Mouse (Mus musculus): ENCODE results near the gene Pgm2. TPM values are rescaled to one million over a fixed set of nuclear protein-coding genes. Genes with fewer than 3 reads are reported as not detected.

Pgm2 gene
- 30.0 and 30.8 TPM in 2 replicates for polyA plus RNA-seq (2015; fragmentation: Nextera tagmentation; extraction: Ambion mirVana)

DNA sequence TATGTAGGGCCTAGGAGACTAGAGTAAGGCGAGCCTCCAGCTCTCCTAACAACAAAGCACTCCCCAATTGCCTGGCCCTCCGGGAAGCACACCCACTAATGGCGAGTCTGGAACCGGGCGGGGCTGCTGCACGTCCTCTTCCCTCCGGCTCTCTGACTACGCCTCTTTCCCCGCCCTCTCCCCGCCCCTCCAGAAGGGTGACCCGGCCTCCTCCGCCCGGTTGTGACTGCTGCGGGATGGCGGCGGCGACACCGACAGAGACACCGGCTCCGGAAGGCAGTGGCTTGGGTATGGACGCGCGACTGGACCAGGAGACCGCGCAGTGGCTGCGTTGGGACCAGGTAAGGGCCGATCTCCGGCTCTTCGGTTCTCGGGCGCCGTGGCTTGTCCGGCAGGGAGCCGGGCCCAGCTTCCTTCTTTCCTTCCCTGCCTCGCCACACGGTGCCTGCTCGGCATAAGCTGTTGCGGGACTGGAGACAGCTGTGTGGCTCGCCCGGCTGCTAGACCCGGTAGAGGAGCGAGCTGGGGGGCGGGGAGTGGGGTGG is at the start of gene Pgm2:
TSS of gene Pgm2 (plus strand) at position 203 of the 545 bp plus-strand sequence.
- Histone ChIP-seq H3K4me3 (peak within 1 kb of the TSS; percentile 70), H3K4me1 (peaks cover 19% of the 10 kb centered on the region; the same call in 1 of the 2 replicates), H3K27ac (peak within 1 kb of the TSS; percentile 68), H3K9ac (peak within 1 kb of the TSS; percentile 81), H3K36me3 (ENCODE audit: poor library complexity, severe bottlenecking) (peaks cover 1% of the 10 kb centered on the region; the same call in 1 of the 2 replicates), H3K9me3 (replicated peaks) (no peaks in the 10 kb centered on the region), H3K4me2 (peak within 1 kb of the TSS; percentile 81), H3K27me3 (no peaks in the 10 kb centered on the region)
- WGBS = under 1% methylated on average over 43 of the region's 43 CpGs
- peak; percentile 98 for ATAC-seq

DNA sequence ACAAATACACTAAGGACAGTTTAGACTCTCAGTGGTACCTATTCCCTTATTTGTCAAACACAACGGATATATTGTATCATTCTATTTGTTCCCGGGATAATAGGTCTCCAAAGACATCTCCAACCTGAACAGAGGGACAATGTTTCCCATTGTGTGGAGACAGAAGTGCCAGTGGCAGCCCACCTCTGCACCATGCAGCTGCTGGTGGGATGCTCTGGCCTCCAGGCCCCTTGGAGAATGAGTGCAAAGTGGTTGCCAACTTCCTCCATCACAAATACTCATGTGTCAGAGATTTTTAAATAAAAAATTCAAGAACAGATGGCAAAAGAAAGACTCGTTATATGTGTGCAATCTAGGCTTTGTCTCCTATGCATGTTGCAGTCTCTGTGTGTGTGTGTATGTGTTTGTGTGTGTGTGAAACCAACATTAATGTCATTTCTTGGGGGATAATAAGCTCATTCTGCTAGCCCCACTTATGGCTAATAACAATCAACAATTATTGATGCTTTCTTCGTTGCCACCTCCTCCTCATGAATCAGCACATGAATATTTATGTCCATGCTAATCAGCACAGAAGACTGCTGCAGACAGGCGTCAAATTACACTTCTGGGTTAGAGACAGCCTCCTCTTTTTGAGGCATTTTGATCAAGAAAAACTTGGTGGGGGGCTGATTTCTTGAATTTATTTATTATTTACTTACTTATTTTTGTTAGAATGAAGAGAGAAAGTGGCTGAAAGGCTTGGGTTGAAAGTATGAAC is 48.9 kb upstream of the Pgm2 start:
- peak overlapping the region; percentile 88 for H3K27ac ChIP-seq
- peaks cover 58% of the 10 kb centered on the region for H3K4me1 ChIP-seq
- no peak overlapping the region for H3K4me2 ChIP-seq
- peak; percentile 84 for ATAC-seq
- WGBS = 22% methylated on average over 5 of the region's 5 CpGs
- no peaks in the 10 kb centered on the region for H3K27me3 ChIP-seq
- H3K36me3 ChIP-seq (ENCODE audit: poor library complexity, severe bottlenecking) = no peaks in the 10 kb centered on the region
- H3K9me3 ChIP-seq (replicated peaks) = no peaks in the 10 kb centered on the region
- no peak overlapping the region for H3K9ac ChIP-seq
- no peak overlapping the region for H3K4me3 ChIP-seq

DNA sequence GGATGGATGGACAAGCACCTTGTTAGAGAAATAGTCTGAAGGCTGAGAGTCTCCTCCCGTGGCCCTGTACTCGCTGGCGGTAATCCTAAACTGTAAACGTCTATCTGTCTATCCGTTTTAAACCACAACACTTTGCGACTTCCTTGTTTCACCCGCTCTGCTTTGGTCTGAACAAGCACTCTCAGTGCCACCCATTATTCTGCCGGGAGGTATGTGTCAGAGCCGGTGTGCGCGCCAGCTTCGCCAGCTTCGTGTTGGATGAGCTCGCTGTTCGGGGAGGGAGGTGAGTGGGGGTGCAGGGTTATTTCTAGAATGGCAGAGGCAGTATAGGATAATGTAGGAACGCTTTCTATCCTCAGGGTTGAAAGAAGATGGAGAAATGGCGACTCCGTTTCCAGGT is 48.0 kb upstream of the Pgm2 start:
- ATAC-seq = peak; percentile 26; the same call in 1 of the 2 replicates

DNA sequence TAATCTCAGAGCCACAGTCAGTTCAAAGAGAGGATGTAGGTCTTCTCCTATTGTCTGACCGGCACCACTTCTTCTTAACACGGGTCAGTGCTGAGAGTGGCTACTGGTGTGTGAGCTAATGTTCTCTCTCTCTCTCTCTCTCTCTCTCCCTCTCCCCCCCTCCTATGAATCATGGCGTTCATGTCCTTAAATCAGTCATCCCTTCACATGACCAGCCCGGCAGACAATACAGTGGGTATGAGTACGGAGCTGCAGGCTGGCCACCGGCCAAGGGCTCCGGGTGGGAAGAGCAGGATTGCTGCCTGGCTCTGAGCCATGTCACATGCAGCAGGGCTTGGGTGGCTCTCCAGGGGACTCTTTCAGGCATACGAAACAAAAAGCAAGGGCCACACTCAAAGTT is 47.2 kb upstream of the Pgm2 start:
- 24% methylated on average over 8 of the region's 8 CpGs for WGBS
- peaks cover 61% of the 10 kb centered on the region for H3K4me1 ChIP-seq
- H3K4me2 ChIP-seq = peak overlapping the region; percentile 28
- no peak overlapping the region for H3K4me3 ChIP-seq
- no peak overlapping the region for H3K9ac ChIP-seq
- no peaks in the 10 kb centered on the region for H3K36me3 ChIP-seq (ENCODE audit: poor library complexity, severe bottlenecking)
- no peaks in the 10 kb centered on the region for H3K27me3 ChIP-seq
- H3K27ac ChIP-seq = peak overlapping the region; percentile 88
- peak; percentile 71 for ATAC-seq
- no peaks in the 10 kb centered on the region for H3K9me3 ChIP-seq (replicated peaks)

More for the DNA sequence above, 48.0 kb upstream of the Pgm2 start:
- WGBS = 71% methylated on average over 18 of the region's 18 CpGs
- Histone ChIP-seq H3K36me3 (ENCODE audit: poor library complexity, severe bottlenecking) (no peaks in the 10 kb centered on the region), H3K4me2 (no peak overlapping the region; the same call in 1 of the 2 replicates), H3K9me3 (replicated peaks) (no peaks in the 10 kb centered on the region), H3K27ac (peak overlapping the region; percentile 88), H3K9ac (no peak overlapping the region), H3K4me1 (peaks cover 61% of the 10 kb centered on the region), H3K4me3 (no peak overlapping the region), H3K27me3 (no peaks in the 10 kb centered on the region)

DNA sequence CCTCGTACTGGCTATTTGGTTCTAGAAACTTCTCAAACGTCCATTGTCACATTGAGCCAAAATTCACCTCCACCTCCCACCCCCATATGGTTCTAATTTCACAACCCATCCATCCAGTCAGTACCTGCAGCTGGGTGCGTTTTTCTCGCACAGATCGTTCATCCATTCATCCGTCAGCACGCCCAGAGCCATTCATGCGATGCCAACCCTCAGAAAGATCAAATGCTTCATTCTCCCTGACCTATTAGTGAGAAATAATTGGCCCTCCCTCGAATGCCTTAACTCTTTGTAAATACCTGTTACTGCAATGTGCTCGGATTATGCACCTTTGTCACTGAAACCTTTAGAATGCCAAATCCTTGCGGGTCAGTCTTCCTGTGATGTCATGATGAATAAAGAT is 45.8 kb upstream of the Pgm2 start:
- Histone ChIP-seq H3K27ac (no peak overlapping the region), H3K27me3 (no peaks in the 10 kb centered on the region), H3K9me3 (replicated peaks) (no peaks in the 10 kb centered on the region), H3K4me1 (peaks cover 61% of the 10 kb centered on the region), H3K36me3 (ENCODE audit: poor library complexity, severe bottlenecking) (no peaks in the 10 kb centered on the region), H3K4me3 (no peak overlapping the region), H3K4me2 (no peak overlapping the region), H3K9ac (no peak overlapping the region)
- ATAC-seq = no peak
- 33% methylated on average over 11 of the region's 11 CpGs for WGBS

DNA sequence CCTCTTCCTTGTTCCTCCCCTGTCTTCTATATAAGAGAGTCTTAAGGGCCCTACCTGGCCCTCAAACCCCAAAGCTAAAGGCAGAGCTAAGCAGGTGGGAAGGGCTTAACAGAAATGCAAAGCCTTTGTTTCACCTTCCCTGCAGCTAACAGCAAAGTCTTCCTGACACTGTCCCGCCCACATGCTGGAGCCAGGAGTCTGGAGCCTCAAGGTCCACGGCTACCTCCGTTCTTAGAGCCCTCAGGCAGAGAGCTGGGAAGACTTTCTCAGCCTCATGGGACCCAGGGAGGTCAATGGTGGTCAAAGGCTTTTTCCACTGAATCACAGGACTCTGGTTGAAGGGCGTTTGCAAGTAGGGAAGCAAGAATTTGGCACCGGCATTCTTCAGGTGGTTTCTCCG is 44.8 kb upstream of the Pgm2 start:
- H3K27ac ChIP-seq = no peak overlapping the region
- peaks cover 4% of the 10 kb centered on the region; the same call in 1 of the 2 replicates for H3K9me3 ChIP-seq (replicated peaks)
- no peak overlapping the region for H3K9ac ChIP-seq
- H3K4me1 ChIP-seq = peaks cover 60% of the 10 kb centered on the region
- H3K36me3 ChIP-seq (ENCODE audit: poor library complexity, severe bottlenecking) = no peaks in the 10 kb centered on the region
- no peak overlapping the region for H3K4me2 ChIP-seq
- no peaks in the 10 kb centered on the region for H3K27me3 ChIP-seq
- 67% methylated on average over 6 of the region's 6 CpGs for WGBS
- ATAC-seq = no peak
- no peak overlapping the region for H3K4me3 ChIP-seq

DNA sequence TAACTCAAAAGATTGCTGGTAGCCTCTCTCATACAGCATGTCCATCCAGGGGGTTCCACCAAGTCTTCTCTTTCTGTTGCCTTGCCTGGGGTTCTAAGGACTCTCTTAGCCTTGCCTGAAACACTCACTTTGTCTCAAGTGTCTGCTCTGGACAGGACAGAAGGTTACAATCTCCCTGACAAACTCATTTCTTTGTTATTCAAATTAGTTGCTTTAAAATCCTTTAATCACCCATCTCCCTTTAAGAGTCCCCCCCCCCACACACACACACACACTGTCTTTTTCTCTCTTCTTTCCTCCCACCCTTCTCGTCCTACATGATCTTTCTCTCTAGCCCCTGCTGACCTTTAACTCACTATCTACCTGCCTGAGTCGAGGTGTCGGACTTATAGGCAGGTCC is 44.1 kb upstream of the Pgm2 start:
- H3K27me3 ChIP-seq = no peaks in the 10 kb centered on the region
- H3K9me3 ChIP-seq (replicated peaks) = peaks cover 4% of the 10 kb centered on the region; the same call in 1 of the 2 replicates
- no peaks in the 10 kb centered on the region for H3K36me3 ChIP-seq (ENCODE audit: poor library complexity, severe bottlenecking)
- ATAC-seq = no peak
- H3K4me2 ChIP-seq = no peak overlapping the region
- H3K4me1 ChIP-seq = peaks cover 53% of the 10 kb centered on the region
- WGBS = 59% methylated on average over 3 of the region's 3 CpGs
- no peak overlapping the region for H3K4me3 ChIP-seq
- no peak overlapping the region for H3K9ac ChIP-seq
- H3K27ac ChIP-seq = no peak overlapping the region

DNA sequence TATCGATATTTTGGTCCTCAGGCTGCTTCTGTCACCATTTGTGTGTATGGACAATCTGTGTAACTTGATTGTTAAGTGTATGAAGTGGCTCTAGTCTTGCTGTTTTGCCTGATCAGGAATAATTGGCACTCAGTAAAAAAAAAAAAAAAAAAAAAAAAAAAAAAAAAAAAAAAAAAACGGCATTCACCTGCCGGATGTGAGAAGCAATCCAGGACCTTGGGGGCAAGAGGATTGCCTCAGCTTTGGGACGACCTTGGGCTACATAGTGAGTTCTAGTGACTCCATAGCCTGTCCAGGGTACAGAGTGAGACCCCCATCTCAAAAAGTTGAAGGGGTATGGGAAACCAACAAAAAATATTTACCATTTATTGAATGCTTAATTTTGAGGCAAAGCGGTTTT is 43.5 kb upstream of the Pgm2 start:
- no peak overlapping the region for H3K4me3 ChIP-seq
- H3K9me3 ChIP-seq (replicated peaks) = peaks cover 4% of the 10 kb centered on the region; the same call in 1 of the 2 replicates
- no peaks in the 10 kb centered on the region for H3K27me3 ChIP-seq
- H3K36me3 ChIP-seq (ENCODE audit: poor library complexity, severe bottlenecking) = no peaks in the 10 kb centered on the region
- peaks cover 47% of the 10 kb centered on the region for H3K4me1 ChIP-seq
- no peak for ATAC-seq
- H3K9ac ChIP-seq = no peak overlapping the region
- WGBS = 81% methylated on average over 5 of the region's 5 CpGs
- H3K27ac ChIP-seq = no peak overlapping the region
- no peak overlapping the region for H3K4me2 ChIP-seq

DNA sequence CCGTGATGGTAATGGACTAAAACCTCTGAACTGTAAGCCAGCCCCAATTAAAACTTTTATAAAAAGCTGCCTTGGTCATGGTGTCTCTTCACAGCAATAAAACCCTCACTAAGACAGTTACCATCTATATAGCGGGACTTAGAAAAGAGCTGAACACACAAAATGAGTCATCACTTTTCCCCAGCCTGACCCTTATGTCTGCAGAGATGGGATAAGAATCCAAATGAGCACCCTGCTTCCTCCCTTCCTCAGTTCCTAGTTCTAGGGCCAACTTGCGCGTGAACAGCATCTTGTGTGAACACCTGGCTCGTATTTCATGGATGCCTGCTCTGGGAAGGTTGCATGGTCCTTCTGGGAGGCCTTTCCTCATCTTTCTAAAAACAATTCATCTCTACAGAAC is 39.7 kb upstream of the Pgm2 start:
- Histone ChIP-seq H3K4me2 (no peak overlapping the region), H3K9ac (no peak overlapping the region), H3K27me3 (no peaks in the 10 kb centered on the region), H3K9me3 (replicated peaks) (peaks cover 6% of the 10 kb centered on the region; the same call in 1 of the 2 replicates), H3K4me3 (no peak overlapping the region), H3K27ac (no peak overlapping the region), H3K4me1 (peaks cover 9% of the 10 kb centered on the region), H3K36me3 (ENCODE audit: poor library complexity, severe bottlenecking) (no peaks in the 10 kb centered on the region)
- no peak for ATAC-seq
- 92% methylated on average over 5 of the region's 5 CpGs for WGBS

DNA sequence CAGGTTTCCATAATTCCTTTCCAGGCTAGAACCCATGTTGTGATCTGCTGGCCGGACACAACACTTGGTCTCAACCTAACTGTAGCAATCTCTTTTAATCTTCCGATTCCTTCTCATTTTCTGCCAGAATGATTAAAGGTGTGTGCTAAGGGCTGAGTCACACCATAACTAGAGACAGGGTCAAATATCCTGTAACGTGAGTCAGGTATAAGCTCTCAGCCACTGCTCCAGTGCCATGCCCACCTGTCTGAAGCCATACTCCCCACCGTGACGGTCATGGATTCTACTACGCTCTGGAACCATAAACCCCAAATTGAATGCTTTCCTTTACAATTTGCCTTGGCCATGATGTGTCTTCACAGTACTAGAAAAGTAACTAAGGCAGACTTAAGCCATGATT is 36.5 kb upstream of the Pgm2 start:
- H3K9ac ChIP-seq = no peak overlapping the region
- H3K4me3 ChIP-seq = no peak overlapping the region
- no peak overlapping the region for H3K27ac ChIP-seq
- ATAC-seq = no peak
- WGBS = 95% methylated on average over 6 of the region's 6 CpGs
- H3K27me3 ChIP-seq = no peaks in the 10 kb centered on the region
- H3K36me3 ChIP-seq (ENCODE audit: poor library complexity, severe bottlenecking) = no peaks in the 10 kb centered on the region
- H3K4me1 ChIP-seq = no peaks in the 10 kb centered on the region
- H3K9me3 ChIP-seq (replicated peaks) = peaks cover 6% of the 10 kb centered on the region; the same call in 1 of the 2 replicates
- no peak overlapping the region for H3K4me2 ChIP-seq

DNA sequence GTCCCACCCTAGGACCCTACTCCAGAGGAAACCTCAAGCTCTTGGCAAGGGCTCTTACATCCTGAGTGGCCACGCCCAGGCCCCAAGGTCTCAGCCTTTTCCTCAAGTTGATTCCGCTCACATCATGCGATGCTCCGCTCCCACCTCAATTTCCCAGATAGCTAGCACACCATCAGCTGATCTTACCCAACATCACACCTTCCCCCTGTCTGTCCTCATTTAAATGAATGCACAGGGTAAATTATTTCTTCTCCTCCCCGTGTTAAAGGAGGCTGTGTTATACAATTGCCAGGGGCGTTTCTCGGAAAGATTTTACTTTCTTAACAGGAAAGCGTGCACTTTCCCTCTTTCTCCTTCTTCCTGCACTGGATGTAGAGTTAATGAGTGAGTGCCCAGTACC is 31.9 kb upstream of the Pgm2 start:
- ATAC-seq = no peak
- H3K9me3 ChIP-seq (replicated peaks) = no peaks in the 10 kb centered on the region
- WGBS = 95% methylated on average over 8 of the region's 8 CpGs

DNA sequence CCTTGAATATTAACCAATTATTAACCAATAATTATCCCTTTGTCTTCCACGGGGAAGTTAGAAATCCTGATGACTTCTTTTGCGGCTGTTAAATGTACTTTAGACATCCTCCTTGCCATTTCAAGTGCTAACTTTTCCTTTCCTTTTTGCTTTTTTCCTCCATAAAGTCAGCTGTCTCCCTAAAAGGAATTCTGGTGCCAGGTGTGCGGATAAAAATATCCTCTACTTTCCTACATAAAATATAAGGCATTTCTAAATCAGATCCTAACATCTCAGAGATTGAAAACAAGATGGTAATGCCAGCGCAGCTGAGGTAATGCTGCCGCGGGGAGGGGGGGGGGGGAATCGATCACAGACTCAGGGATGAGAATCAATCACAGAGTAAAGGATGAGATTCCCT is 31.1 kb upstream of the Pgm2 start:
- no peaks in the 10 kb centered on the region for H3K9me3 ChIP-seq (replicated peaks)
- WGBS = 83% methylated on average over 7 of the region's 7 CpGs
- no peak for ATAC-seq
- H3K9ac ChIP-seq = no peak overlapping the region
- H3K27ac ChIP-seq = no peak overlapping the region
- H3K27me3 ChIP-seq = no peaks in the 10 kb centered on the region
- no peaks in the 10 kb centered on the region for H3K4me1 ChIP-seq
- H3K36me3 ChIP-seq (ENCODE audit: poor library complexity, severe bottlenecking) = no peaks in the 10 kb centered on the region
- H3K4me2 ChIP-seq = no peak overlapping the region
- H3K4me3 ChIP-seq = no peak overlapping the region

More for the DNA sequence above, 31.9 kb upstream of the Pgm2 start:
- no peak overlapping the region for H3K4me3 ChIP-seq
- no peaks in the 10 kb centered on the region for H3K27me3 ChIP-seq
- no peak overlapping the region for H3K4me2 ChIP-seq
- no peaks in the 10 kb centered on the region for H3K4me1 ChIP-seq
- no peak overlapping the region for H3K9ac ChIP-seq
- no peak overlapping the region for H3K27ac ChIP-seq
- no peaks in the 10 kb centered on the region for H3K36me3 ChIP-seq (ENCODE audit: poor library complexity, severe bottlenecking)
